Mouse (Mus musculus) adrenal gland (tissue): ENCODE measurements around the gene Slc6a21.

ENCODE experiments used
- intact Hi-C: fragments of 180-260 bp; cut with DNase I; formaldehyde crosslinking; loops from one replicate; pipeline ENCODE4 v1.15.1; 2025
- long read RNA-seq, 2 experiments: library from polyadenylated mRNA; unstranded; transcript quantifications; one replicate each; pipeline ENCODE4 v2.0.0; 2020; ENCODE audit warnings: borderline replicate concordance in 1 of 2; ENCODE audit not compliant: insufficient replicate concordance in 1 of 2

Slc6a21 gene
- long read RNA-seq, experiment 1, result 0 reads
- long read RNA-seq, experiment 2, result 0 reads

DNA sequence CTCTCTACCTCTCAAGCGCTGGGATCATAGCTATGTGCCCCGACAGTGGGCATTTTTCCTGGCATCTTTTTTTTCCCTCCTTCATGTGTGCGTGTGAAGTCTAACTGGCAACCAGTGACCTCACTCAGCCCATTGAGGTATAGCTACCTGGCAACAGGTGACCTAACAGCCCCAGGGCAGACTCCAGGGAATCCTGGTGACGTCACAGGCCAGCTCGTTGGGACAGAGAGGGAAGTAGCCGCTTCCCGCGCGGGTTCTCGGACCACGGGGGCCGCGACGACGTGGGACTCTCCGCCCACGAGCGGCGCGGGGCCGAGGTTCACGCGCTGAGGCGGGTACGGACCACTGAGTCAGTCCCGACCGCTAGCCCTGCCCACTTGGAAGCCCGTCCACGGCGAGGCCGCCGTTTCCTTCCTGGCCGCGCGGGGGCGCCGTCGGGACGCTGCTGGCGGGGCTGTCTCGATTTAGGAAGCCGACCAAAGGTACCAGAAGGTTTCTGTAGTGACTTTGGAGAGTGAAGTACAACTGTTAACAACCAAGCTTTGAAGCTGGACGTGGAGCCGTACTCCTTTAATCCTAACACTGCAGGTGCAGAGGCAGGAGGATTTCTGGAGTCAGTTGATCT lies at the start of gene Slc6a21:
Gene Slc6a21 (plus strand): TSS at position 378 of the 625 bp plus-strand sequence.
- intact Hi-C loops, result no loop called here

DNA sequence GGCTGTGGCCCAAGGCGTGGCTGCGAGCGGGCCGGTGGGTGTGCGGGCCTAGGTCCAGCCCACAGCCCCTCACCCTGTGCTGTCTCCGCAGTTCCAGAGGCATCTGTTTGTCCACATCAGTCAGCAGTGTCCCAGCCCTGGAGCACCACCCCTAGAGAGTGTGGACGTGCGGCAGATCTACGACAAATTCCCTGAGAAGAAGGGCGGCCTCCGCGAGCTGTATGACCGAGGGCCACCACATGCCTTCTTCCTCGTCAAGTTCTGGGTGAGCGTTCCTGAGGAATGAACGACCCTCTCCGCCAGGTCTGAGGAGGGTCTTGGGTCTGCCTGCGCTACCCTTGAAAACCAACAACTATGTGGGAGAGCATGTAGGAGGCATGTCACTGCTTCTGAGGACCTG lies 48.8 kb upstream of the Slc6a21 start:
- intact Hi-C loops, result loop anchor here (10.0 kb wide), 1 partner anchor 126 kb away; no protein-coding TSS in a partner anchor

DNA sequence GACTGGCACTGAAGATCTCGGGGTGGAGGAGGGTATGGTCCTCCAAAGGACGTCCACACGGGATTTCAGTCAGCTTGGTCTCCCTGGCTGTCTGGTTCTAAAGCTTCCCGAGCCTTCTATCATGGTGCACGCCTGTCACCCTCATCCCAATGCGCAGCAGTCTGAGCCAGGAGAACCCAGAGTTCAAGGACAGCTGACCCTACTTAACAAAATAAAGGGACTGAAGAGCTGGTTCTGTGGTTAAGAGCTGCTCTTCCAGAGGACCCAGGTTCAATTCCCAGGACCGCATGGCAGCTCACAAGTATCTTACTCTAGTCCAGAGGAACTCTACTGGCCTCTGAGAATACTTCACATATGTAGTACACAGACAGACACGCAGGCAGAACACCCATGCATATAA lies 48.3 kb upstream of the Slc6a21 start:
- intact Hi-C loops, result loop anchor here (10.0 kb wide), 1 partner anchor 126 kb away; no protein-coding TSS in a partner anchor

DNA sequence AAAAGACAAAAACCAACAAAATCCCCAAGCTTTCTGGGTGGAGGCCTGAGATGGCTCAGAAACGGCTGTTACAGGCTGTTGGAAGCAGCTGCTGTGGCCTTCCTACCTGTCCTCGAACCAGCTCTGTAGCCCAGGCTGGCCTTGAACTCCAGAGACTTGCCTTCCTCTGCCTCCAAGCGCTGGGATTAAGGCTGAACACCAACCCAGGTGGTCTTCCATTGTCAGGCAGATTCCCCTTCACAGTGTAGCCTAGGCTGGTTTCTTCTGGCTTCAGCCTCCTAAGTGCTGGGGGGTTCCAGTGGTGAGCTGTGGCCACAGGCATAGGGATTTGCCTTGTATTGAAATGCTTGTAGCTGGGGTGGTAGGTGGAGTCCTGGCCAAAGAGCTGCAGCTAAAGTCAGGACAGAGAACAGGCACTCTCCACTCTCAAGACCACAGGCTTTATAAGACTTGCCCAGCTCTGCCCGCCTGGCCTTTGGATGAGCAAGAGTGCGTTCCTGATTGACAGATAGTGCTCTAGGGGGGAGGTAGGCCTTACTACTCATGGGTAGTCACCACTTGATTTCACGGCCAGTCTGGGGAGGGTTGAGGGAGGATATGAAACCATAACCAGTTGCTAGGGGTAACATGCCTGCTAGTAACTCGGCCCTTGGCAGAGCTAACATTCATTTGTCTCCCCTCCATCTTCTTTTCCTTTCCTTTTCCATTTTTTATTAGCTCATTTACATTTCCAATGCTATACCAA lies 47.7 kb upstream of the Slc6a21 start:
- intact Hi-C loops, result loop anchor here (10.0 kb wide), 1 partner anchor 125 kb away; no protein-coding TSS in a partner anchor

DNA sequence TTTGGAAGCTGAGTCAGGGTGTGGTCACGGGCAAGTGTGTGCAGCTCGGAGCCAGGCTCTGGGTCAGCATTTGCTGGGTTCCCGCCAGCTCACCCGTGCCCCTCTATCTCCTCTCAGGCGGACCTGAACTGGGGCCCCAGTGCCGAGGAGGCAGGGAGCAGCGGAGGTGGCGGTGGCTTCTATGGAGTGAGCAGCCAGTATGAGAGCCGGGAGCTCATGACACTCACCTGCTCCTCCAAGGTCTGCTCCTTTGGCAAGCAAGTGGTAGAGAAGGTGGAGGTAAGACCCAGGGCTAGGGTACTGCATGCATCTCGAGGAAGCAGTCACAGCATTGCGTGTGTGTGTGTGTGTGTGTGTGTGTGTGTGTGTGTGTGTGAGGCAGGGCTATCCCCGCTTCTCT lies 46.1 kb upstream of the Slc6a21 start:
- intact Hi-C loops, result no loop called here

DNA sequence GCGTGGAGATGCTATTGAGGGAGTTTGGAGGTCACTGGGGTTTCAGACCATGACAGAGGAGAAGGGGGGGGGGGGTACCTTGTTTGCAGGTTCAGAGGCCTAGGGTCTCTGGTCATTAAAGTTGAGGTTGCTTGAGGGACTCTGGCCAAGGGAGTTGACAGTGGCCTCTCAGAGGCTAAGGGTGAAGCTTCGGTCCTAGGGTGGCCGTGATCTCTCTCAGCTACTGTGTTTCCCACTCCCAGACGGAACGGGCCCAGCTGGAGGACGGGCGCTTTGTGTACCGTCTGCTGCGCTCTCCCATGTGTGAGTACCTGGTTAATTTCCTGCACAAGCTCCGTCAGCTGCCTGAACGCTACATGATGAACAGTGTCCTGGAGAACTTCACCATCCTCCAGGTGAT lies 45.4 kb upstream of the Slc6a21 start:
- intact Hi-C loops, result no loop called here

DNA sequence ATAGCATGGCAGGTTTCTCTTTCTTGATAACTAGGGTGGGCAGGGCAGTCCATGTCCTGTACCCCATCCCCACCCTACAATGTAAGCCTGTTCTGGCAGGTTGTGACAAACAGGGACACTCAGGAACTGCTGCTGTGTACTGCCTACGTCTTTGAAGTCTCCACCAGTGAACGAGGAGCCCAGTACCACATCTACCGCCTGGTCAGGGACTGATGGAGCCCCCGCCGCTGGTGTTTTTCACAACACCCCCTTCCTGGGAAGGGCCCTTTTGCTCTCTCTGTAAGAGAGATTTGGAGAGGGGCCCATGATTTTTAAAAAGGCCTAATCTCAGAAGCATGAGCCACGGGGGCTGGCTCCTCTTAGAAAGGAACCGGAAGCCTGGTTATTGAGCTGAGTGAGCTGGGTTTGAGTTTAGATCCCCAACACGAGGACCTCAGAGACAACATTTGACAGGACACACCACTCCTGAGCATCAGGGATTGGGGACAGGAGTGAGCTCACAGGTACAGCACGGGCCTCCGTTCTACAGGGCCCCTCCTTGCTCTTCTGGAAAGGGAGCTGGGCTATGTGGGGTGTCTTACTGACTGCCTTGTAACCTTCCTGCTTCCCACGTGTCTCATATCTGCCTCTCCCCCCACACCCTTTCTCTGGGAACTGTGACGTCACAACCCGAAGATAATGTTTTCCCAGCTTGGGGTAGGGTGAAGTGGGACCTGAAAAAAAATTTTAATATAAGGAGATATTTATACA lies 44.4 kb upstream of the Slc6a21 start:
- intact Hi-C loops, result no loop called here

DNA sequence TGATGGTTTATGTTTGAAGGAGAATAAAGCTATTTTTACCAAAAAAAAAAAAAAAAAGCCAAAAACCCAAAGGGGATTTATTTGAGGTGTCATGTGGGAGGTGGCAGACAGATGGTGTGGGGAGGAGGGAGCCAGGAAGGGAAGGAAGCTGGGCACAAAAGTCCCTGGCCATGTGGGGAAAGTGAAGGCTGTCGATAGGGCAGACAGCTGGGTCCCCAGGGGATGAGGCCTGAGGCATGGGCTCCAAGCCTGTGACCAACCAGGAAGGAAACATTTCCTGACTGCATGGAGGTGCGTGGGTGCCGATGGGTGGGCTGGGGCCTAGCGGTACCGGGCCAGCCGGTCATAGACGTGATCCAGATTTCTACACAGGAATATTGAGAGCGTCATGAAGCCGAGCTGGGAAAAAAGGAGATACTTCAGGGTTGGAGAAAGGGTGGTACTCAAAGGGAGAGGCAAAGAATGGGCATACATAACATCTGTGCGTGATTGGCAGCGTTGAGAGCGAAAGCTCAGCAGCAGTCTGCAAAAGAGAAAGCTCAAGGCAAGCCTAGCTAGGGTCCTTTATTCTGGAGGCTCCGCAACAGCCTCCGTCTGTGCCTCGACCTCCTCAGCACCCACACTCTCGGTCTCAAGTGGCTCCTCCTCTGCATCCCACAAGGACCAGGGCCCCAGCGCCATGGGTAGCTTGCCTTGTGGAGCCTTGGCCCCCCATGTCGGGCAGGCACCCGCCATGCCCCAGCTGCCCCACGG lies 43.6 kb upstream of the Slc6a21 start:
- intact Hi-C loops, result no loop called here

DNA sequence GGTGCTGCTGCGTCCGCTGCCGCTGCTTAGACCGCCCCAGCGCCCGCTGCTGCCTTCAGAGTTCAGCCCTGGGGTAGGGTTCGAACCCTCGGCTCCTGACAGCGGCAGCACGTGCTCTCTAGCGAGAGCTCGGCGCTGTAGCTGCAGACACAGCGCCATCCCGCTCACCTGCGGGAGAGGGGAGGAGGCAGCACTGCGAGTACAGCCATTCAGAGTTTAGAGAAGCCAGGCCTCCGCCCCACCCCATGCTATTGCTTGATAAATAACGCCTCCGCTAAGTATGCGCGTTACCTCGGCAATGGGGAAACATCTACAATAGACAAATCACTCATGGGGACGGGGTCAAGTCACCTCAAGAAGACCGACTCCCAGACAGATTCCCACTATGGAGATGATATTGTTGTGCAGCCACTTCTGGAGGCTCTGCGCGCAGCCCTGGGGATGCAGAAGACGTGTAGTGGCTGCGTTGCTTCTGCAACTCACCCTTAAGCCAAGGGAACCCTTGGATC lies 42.9 kb upstream of the Slc6a21 start:
- intact Hi-C loops, result no loop called here

DNA sequence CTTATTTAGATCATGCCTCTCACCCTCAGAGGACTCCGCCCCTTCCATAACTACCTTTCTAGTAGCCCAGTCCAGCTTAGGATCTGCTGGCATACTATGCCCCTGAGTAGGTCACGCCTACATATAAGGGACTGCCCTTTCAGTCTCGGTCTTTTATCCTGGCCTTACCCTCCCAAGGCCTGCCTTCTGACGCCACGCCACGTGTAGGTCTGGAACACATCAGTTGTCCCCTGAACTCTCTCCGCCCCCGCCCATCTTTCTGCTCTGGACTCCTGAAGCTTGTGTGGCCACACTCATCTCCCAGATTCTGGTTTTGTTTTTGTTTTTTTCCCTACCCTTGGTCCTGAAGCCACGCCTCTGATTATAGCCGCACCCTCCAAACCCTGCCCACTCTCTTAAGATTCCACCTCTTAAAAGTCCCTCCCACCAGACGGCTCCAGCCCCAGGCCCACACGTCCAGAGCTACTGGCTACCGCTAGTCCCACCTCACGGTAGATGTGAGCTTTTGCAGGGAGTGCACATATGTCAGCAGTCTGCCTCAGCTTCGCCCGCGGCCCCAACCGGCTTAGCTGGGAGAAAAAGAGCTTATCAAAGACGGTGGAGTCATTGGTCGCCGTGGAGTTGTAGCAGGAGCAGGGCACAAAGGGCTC lies 42.3 kb upstream of the Slc6a21 start:
- intact Hi-C loops, result no loop called here

DNA sequence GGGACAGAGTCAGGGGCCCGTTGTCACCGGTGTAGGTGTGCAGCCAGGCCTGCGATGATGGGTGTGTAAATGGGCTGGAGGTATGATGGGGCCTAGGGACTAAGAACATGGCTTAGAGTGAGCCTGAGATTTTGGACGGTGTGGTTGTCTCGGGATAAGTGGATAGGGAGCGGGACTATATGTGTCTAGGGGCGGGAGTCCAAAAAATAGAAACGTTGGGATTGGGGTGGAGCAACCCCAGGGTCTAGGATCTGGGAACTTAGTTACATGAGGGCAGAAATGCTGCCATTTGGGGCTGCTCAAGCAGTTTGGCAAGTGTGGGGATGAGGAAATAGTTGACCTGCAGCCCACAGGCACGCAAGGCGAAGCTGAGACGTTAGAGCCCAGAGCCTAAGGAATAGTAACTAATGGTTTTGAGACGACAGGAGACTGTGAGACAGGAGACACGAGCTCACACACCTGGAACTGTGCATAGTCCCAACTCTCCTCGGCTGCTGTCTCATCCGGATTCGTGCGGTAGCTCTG lies 41.6 kb upstream of the Slc6a21 start:
- intact Hi-C loops, result no loop called here

DNA sequence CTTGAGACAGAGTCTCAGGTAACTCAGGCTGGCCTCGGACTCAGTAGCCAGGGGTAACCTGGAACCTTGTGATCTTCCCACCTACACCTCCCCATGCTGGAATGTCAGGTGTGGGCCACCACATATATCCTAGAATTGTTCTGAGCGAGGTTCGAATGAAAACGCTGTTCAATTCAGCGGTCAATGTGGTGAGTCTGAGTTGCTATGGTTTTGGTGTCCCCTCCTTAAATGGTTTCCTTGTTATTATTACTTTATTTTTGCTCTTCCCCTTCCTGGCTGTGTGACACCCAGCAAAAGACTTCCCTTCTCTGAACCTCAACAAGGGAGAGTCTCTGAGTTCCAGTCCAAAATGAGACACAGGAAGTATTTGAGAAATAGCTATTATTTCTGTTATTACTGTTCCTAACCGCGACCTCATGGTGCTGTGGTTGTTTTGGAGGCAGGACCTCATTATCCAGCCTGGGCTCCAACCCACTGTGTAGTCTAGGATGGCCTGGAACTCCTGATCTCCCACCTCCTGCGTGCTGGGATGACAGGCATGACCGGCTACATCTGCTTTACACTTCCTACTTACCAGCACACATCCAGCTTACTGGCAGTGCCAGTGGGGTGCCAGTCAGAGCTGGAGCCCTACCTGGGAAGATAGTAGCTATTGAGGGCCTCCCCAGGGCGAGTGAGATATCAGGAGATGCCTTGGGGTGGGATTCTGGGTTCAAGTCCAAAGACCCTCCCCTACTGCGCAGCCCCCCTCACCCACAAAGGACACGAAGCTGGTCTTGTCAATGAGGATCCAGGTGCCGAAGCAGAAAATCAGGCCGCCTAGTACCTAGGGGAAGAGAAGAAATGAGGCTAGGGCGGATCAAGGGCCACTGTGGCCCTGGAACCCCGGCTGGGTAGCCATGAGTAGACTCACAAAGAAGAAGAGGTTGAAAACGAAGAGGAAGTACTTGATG lies 39.3 kb upstream of the Slc6a21 start:
- intact Hi-C loops, result no loop called here

DNA sequence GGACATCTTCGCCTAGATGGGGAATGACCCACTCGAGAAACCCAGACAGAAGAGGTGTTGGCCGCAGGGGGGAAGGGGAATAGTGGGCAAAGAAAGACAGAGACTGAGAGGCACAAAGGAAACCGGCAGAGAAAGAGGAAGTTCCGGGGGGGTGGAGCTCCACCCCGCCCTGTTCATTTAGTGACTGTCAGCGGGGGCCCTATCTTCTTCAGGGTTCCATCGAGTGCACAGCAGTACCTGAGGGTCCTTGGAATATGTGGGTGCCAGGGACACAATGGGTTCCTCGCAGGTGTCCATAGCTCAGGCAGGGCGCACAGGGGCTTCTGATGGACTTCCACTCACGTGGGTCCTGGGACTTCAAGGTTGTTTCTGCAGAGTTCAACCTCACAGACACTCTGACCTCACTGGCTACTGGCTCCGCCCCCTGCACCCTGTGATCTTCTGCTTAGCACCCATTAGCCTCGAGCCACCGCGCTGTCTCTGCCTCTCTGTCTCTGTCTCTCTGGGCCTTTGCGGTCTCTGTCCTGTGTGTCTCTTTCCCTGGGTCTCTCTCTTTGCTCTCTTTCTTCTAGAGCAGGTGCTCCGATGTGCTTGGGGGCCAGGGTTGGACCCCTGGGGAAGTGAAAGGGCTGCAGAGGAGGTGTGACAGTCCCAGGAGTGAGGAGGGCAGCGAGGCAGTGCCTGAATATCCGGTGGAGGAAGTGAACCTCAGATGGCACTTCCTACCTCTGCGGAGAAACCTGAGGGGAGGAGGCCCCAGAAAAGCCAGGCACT lies 38.4 kb upstream of the Slc6a21 start, which contains the start of gene Cd37:
Gene Cd37 (minus strand): TSS at position 393 of the 774 bp plus-strand sequence.
- intact Hi-C loops, result no loop called here

DNA sequence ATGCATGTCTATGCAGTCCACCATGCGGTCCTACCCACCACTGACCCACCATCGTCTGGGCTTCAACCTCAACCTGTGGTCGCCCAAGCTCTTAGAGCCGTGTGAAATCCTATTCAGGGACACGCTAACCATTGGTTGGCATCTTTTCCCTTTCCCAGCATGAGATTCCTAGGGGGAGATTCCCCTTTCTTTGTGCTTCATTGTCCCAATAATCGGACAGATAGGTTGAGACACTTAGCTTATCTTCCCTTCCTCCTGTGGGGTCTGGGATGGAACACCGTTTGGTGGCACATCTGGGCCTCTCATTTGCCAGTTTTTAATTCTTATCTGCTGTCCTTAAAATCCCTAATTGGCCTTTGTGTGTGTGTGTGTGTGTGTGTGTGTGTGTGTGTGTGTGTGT lies 37.2 kb upstream of the Slc6a21 start:
- intact Hi-C loops, result no loop called here

DNA sequence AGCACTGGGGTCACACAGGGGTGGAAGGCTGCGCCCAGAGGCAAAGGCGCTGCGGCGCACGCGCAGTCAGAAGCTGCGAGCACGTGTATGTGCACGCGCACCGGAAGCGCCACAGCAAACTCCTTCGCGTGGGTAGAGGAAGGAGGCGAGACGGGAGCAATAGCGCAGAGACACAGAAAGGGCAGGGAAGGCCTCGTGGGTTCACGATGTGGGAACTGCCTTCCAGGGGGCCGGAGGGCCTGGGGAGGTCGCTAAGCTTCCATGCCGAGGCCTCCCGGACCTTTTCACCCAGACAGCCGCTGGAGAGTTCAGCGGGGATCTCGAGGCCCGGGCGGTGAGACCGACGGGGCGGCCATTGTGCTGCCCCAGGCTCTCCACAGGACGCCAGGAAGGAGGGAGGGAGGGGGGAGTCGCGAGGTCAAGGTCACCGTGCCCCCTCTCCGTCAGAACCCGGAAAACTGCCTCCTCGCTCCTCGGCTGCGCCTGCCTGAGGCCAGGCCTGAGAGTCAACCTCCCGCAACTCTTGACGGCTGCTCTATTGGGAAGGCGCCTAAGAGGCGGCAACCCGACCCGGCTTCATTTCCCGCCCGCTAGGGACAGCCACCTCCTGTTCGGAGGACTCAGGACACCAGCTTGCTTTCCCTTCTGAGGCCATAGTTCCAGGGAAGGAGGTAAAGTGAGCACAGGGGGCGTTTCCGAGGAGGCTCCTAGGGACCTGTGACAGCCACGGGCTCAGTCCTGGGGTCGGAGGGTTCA lies 36.5 kb upstream of the Slc6a21 start, which contains the start of gene Slc6a16:
Gene Slc6a16 (plus strand): TSS at position 453 of the 756 bp plus-strand sequence.
- intact Hi-C loops, result no loop called here

DNA sequence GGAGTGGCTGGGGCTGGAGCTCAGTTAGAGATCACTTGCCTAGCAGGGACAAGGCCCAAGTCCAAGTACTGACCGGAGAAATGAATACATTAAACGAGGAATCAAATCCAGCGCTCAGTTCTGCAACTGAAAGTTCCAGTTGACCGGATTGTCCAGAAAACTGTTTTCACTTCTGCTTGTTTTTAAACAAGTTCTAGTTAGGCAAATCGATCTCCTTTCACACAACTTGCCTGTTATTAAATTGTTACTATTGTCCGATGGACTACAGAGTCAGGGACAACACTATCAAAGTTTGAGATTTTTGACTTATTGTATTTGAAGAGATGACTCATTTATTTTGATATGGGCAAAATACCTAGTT lies 35.9 kb upstream of the Slc6a21 start:
- intact Hi-C loops, result no loop called here

DNA sequence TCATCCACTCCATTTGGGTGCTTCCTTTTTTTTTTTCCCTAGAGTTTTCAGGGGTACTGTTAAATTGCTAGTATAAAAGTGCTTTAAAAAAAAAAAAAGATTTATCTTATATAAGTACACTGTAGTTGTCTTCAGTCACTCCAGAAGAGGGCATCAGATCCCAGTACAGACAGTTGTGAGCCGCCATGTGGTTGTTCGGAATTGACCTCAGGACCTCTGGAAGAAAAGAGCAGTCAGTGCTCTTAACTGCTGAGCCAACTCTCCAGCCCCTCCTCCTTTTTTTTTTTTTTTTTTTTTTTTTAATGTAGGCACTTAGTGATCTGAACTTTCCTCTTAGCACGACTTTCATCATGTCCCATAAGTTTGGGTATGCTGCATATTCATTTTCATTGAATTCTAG lies 29.6 kb upstream of the Slc6a21 start:
- intact Hi-C loops, result no loop called here

DNA sequence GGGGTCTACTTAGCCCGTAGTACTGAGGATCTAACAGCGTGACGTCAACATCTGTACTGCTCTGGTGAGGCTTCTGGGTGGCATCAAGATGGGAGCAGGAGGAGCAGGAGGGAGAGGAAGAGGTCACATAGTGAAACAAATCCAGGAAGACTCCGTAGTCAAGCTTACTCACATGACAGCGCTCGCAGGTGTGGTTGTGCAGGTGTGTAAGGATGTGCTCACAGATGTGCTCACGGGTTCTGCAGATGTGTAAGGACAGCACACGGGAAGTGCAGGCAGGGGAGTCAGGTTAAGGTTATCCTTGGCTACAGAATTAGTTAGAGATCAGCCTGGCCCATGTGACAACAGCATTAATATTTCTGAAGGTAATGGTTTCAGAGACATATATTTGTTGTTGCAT lies 23.5 kb upstream of the Slc6a21 start:
- intact Hi-C loops, result no loop called here
